Mouse (Mus musculus) limb, embryonic 12.5 days (tissue): Measurements from ENCODE around the gene Pdzd7. TPM values are rescaled to one million over a fixed set of nuclear protein-coding genes. Genes with fewer than 3 reads are reported as not detected.

Source experiments
- ATAC-seq: fragments of 200-750 bp; cut with Nextera tagmentation; 2 replicates; pipeline ENCODE4 v1.8.0; 2017; ENCODE audit warnings: low read depth, moderate TSS enrichment; ENCODE audit not compliant: insufficient number of reproducible peaks, insufficient read depth, low FRiP score, low TSS enrichment
- H3K27ac ChIP-seq: fragments of 300-500 bp; sonication (generic); 2 replicates; pipeline ENCODE4 v1.5.1; 2016; ENCODE audit warnings: mild to moderate bottlenecking, moderate library complexity
- H3K27me3 ChIP-seq: fragments of 300-500 bp; sonication (generic); 2 replicates; pipeline ENCODE4 v1.6.1; 2016; ENCODE audit warnings: mild to moderate bottlenecking, moderate library complexity
- H3K36me3 ChIP-seq: fragments of 300-500 bp; sonication (generic); 2 replicates; pipeline ENCODE4 v1.6.1; 2016; ENCODE audit warnings: mild to moderate bottlenecking, moderate library complexity
- H3K4me1 ChIP-seq: fragments of 300-500 bp; sonication (generic); replicated peaks from 2 replicates; pipeline ENCODE4 v1.6.1; 2016
- H3K4me2 ChIP-seq: fragments of 300-500 bp; sonication (generic); 2 replicates; pipeline ENCODE4 v1.6.1; 2016; ENCODE audit warnings: mild to moderate bottlenecking, moderate library complexity
- H3K4me3 ChIP-seq: fragments of 300-500 bp; sonication (generic); replicated peaks from 2 replicates; pipeline ENCODE4 v1.5.1; 2016; ENCODE audit warnings: mild to moderate bottlenecking
- H3K9ac ChIP-seq: fragments of 300-500 bp; sonication (generic); replicated peaks from 2 replicates; pipeline ENCODE4 v1.6.1; 2016; ENCODE audit warnings: mild to moderate bottlenecking, moderate library complexity
- H3K9me3 ChIP-seq: fragments of 300-500 bp; sonication (generic); 2 replicates; pipeline ENCODE4 v1.6.1; 2016; ENCODE audit warnings: mild to moderate bottlenecking, moderate library complexity
- whole genome bisulfite sequencing: fragments of 180-500 bp; shearing (Covaris S2); methylation state at CpG from one replicate; pipeline ENCODE4 v1.1.7; 2016; 5-methylcytosine and 5-hydroxymethylcytosine counted together
- polyA plus RNA-seq: library from polyadenylated mRNA; unstranded; fragments of >200 nt; fragmentation: Nextera tagmentation; extraction: Ambion mirVana; gene quantifications from 2 replicates; pipeline ENCODE4 v1.2.1, GENCODE M21; 2016

Gene Pdzd7
- polyA plus RNA-seq, 1 experiment from 2014 or later = 0.20 TPM

- no peak overlapping the region for H3K27ac ChIP-seq
Measured at GRCm38 (mm10) chr19:44991031-44991430, 54.5 kb downstream of the Pdzd7 start.

GRCm38 (mm10) chr19:44989567-44990495 is 55.7 kb downstream of the Pdzd7 start:
- peaks cover 37% of the 10 kb centered on the region for H3K4me1 ChIP-seq
- 4% methylated on average over 22 of the region's 22 CpGs for WGBS
- H3K4me2 ChIP-seq = peak overlapping the region; percentile 93
- ATAC-seq = no peak
- peak overlapping the region; percentile 86 for H3K9ac ChIP-seq
- H3K9me3 ChIP-seq = no peaks in the 10 kb centered on the region
- H3K27ac ChIP-seq = peak overlapping the region; percentile 64; the same call in 1 of the 2 replicates
- peak overlapping the region; percentile 72 for H3K4me3 ChIP-seq
- H3K36me3 ChIP-seq = peaks cover 20% of the 10 kb centered on the region; the same call in 1 of the 2 replicates
- no peaks in the 10 kb centered on the region for H3K27me3 ChIP-seq

More at GRCm38 (mm10) chr19:44991031-44991430, 54.5 kb downstream of the Pdzd7 start:
- Histone ChIP-seq H3K4me1 (peaks cover 37% of the 10 kb centered on the region), H3K27me3 (no peaks in the 10 kb centered on the region), H3K9ac (no peak overlapping the region), H3K9me3 (no peaks in the 10 kb centered on the region), H3K36me3 (peaks cover 22% of the 10 kb centered on the region; the same call in 1 of the 2 replicates), H3K4me2 (0 out of 2 replicates have a peak overlapping the region, but pooled peaks have one; percentile 93), H3K4me3 (no peak overlapping the region)
- WGBS = 81% methylated on average over 8 of the region's 8 CpGs
- no peak for ATAC-seq

GRCm38 (mm10) chr19:44988831-44989566 is 56.5 kb downstream of the Pdzd7 start, which contains the start of gene Sema4g:
Gene Sema4g, plus strand, starts transcription at chr19:44989101.
- peaks cover 37% of the 10 kb centered on the region for H3K4me1 ChIP-seq

GRCm38 (mm10) chr19:44988321-44988720 is 57.2 kb downstream of the Pdzd7 start:
- no peaks in the 10 kb centered on the region for H3K27me3 ChIP-seq
- peak overlapping the region; percentile 64; the same call in 1 of the 2 replicates for H3K27ac ChIP-seq
- no peak overlapping the region for H3K9ac ChIP-seq
- peaks cover 14% of the 10 kb centered on the region; the same call in 1 of the 2 replicates for H3K36me3 ChIP-seq
- H3K9me3 ChIP-seq = no peaks in the 10 kb centered on the region
- H3K4me2 ChIP-seq = peak overlapping the region; percentile 93
- 26% methylated on average over 9 of the region's 9 CpGs for WGBS
- H3K4me3 ChIP-seq = peak overlapping the region; percentile 72
- H3K4me1 ChIP-seq = peaks cover 37% of the 10 kb centered on the region
- no peak for ATAC-seq

More at GRCm38 (mm10) chr19:44988831-44989566, 56.5 kb downstream of the Pdzd7 start, which contains the start of gene Sema4g:
- ATAC-seq = 0 out of 2 replicates have a peak, but pooled peaks have one; percentile 63
- Histone ChIP-seq H3K4me3 (peak within 1 kb of the TSS; percentile 72), H3K27me3 (no peaks in the 10 kb centered on the region), H3K9me3 (no peaks in the 10 kb centered on the region), H3K27ac (peak within 1 kb of the TSS; percentile 64), H3K4me2 (peak within 1 kb of the TSS; percentile 93), H3K9ac (peak within 1 kb of the TSS; percentile 86), H3K36me3 (peaks cover 17% of the 10 kb centered on the region; the same call in 1 of the 2 replicates)
- under 1% methylated on average over 53 of the region's 58 CpGs for WGBS

- Histone ChIP-seq H3K4me3 (no peak overlapping the region), H3K9ac (no peak overlapping the region), H3K27me3 (no peaks in the 10 kb centered on the region), H3K4me2 (no peak overlapping the region), H3K9me3 (no peaks in the 10 kb centered on the region), H3K36me3 (peaks cover 13% of the 10 kb centered on the region), H3K4me1 (peaks cover 37% of the 10 kb centered on the region), H3K27ac (no peak overlapping the region)
- 67% methylated on average over 6 of the region's 6 CpGs for WGBS
- ATAC-seq = no peak
Measured at GRCm38 (mm10) chr19:44987851-44988250, 57.7 kb downstream of the Pdzd7 start.

- H3K27ac ChIP-seq = no peak overlapping the region
- H3K4me1 ChIP-seq = peaks cover 33% of the 10 kb centered on the region
- no peak overlapping the region for H3K4me2 ChIP-seq
- no peaks in the 10 kb centered on the region for H3K9me3 ChIP-seq
- H3K36me3 ChIP-seq = peaks cover 11% of the 10 kb centered on the region
- WGBS = 70% methylated on average over 6 of the region's 6 CpGs
- no peak for ATAC-seq
- H3K9ac ChIP-seq = no peak overlapping the region
- no peaks in the 10 kb centered on the region for H3K27me3 ChIP-seq
- H3K4me3 ChIP-seq = no peak overlapping the region
Measured at GRCm38 (mm10) chr19:44987004-44987403, 58.5 kb downstream of the Pdzd7 start.

GRCm38 (mm10) chr19:44985159-44985988 is 60.1 kb downstream of the Pdzd7 start:
- Histone ChIP-seq H3K36me3 (peaks cover 26% of the 10 kb centered on the region), H3K27me3 (no peaks in the 10 kb centered on the region), H3K4me3 (no peak overlapping the region), H3K4me2 (no peak overlapping the region), H3K4me1 (peaks cover 19% of the 10 kb centered on the region), H3K27ac (no peak overlapping the region), H3K9me3 (no peaks in the 10 kb centered on the region), H3K9ac (no peak overlapping the region)
- 65% methylated on average over 5 of the region's 5 CpGs for WGBS
- no peak for ATAC-seq

- peaks cover 36% of the 10 kb centered on the region for H3K36me3 ChIP-seq
- peaks cover 9% of the 10 kb centered on the region; the same call in 1 of the 2 replicates for H3K4me1 ChIP-seq
- H3K9ac ChIP-seq = no peak overlapping the region
- H3K27ac ChIP-seq = no peak overlapping the region
- no peaks in the 10 kb centered on the region for H3K27me3 ChIP-seq
- ATAC-seq = no peak
- no peak overlapping the region for H3K4me3 ChIP-seq
- no peaks in the 10 kb centered on the region for H3K9me3 ChIP-seq
- WGBS = 92% methylated on average over 4 of the region's 4 CpGs
- H3K4me2 ChIP-seq = no peak overlapping the region
Measured at GRCm38 (mm10) chr19:44984420-44984819, 61.1 kb downstream of the Pdzd7 start.

GRCm38 (mm10) chr19:44983366-44983765 is 62.2 kb downstream of the Pdzd7 start:
- no peak overlapping the region for H3K4me2 ChIP-seq
- no peak overlapping the region for H3K4me3 ChIP-seq
- H3K27ac ChIP-seq = no peak overlapping the region
- no peaks in the 10 kb centered on the region for H3K27me3 ChIP-seq
- no peaks in the 10 kb centered on the region for H3K9me3 ChIP-seq
- H3K9ac ChIP-seq = no peak overlapping the region
- no peak for ATAC-seq
- 89% methylated on average over 6 of the region's 6 CpGs for WGBS
- 0 out of 2 replicates have a peak, but pooled peaks cover 5% of the 10 kb centered on the region for H3K4me1 ChIP-seq
- peaks cover 46% of the 10 kb centered on the region for H3K36me3 ChIP-seq

- Histone ChIP-seq H3K27ac (no peak overlapping the region), H3K27me3 (no peaks in the 10 kb centered on the region), H3K36me3 (peaks cover 53% of the 10 kb centered on the region), H3K4me2 (no peak overlapping the region), H3K9me3 (no peaks in the 10 kb centered on the region), H3K9ac (no peak overlapping the region), H3K4me1 (0 out of 2 replicates have a peak, but pooled peaks cover 3% of the 10 kb centered on the region), H3K4me3 (no peak overlapping the region)
- 85% methylated on average over 7 of the region's 7 CpGs for WGBS
- ATAC-seq = no peak
Measured at GRCm38 (mm10) chr19:44982477-44983115, 62.9 kb downstream of the Pdzd7 start.
